Mouse (Mus musculus) testis, adult 2 months (tissue): Measurements from ENCODE around the gene Fgfrl1. TPM values are rescaled to one million over a fixed set of nuclear protein-coding genes. Genes with fewer than 3 reads are reported as not detected.

ENCODE experiments used
- H3K27ac ChIP-seq: fragments of 200-500 bp; 2 replicates; pipeline ENCODE4 v1.5.1; 2012; ENCODE audit warnings: low read depth, low read length; ENCODE audit not compliant: control insufficient read depth, insufficient read depth
- H3K27me3 ChIP-seq: fragments of 200-500 bp; 2 replicates; pipeline ENCODE4 v1.6.1; 2012; ENCODE audit warnings: mild to moderate bottlenecking, low read length, moderate library complexity; ENCODE audit not compliant: control insufficient read depth, insufficient read depth
- H3K36me3 ChIP-seq: fragments of 200-500 bp; 2 replicates; pipeline ENCODE4 v1.6.1; 2012; ENCODE audit warnings: mild to moderate bottlenecking, low read length; ENCODE audit not compliant: control insufficient read depth, insufficient read depth
- H3K4me1 ChIP-seq: fragments of 200-500 bp; 2 replicates; pipeline ENCODE4 v1.6.1; 2012; ENCODE audit warnings: low read length; ENCODE audit not compliant: control insufficient read depth, insufficient read depth
- H3K4me3 ChIP-seq: fragments of 200-500 bp; 2 replicates; pipeline ENCODE4 v1.5.1; 2012; ENCODE audit warnings: low read depth, mild to moderate bottlenecking, low read length, moderate library complexity, mixed read lengths; ENCODE audit not compliant: control insufficient read depth
- CTCF ChIP-seq: fragments of 200-500 bp; IDR thresholded peaks from 2 replicates; pipeline ENCODE4 v1.5.1; 2012; ENCODE audit warnings: low read depth, mild to moderate bottlenecking, inconsistent platforms, low read length, moderate library complexity; ENCODE audit not compliant: control insufficient read depth, insufficient read depth, insufficient replicate concordance
- POLR2A ChIP-seq: fragments of 200-500 bp; IDR thresholded peaks from 2 replicates; pipeline ENCODE4 v1.6.1; 2012; ENCODE audit warnings: low read depth, mild to moderate bottlenecking, inconsistent platforms, low read length, moderate library complexity; ENCODE audit not compliant: control insufficient read depth
- polyA plus RNA-seq: library from polyadenylated mRNA; depleted of rRNA; stranded (reverse); fragments of >200 nt; gene quantifications from 2 replicates; pipeline ENCODE4 v1.2.3, GENCODE M21; 2012

Gene Fgfrl1
- polyA plus RNA-seq, 1 experiment, result 34.7 TPM

DNA sequence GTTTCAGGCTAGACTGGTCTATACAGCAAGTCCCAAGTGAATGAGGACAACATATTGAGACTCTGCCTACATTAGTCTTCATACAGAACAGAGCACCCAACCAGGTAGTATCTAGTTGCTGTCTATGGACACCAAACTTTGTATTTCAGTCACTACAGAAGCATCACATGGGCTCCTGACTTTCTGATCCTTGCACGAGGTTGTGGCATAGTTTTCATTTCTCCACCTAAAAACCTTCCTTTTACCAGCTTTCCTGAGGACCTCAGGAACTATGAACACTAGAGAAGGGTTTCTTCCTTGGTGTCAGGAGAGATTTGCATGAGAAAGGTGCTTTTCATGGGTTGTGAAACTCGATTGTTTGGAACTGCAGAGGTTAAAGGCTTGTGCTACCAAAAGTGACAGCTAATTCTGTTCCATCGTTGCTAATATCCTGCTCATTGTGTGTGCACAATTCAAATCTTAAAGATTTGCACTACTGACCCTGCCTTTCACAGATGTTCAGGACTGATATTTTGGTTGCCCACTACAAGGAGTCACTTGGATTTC is 23.7 kb upstream of the Fgfrl1 start:
- Histone ChIP-seq H3K27me3 (no peaks in the 10 kb centered on the region), H3K4me1 (peaks cover 11% of the 10 kb centered on the region), H3K36me3 (no peaks in the 10 kb centered on the region), H3K4me3 (peak overlapping the region; percentile 95), H3K27ac (peak overlapping the region; percentile 79)
- TF ChIP-seq CTCF (no peak), POLR2A (no peak)

DNA sequence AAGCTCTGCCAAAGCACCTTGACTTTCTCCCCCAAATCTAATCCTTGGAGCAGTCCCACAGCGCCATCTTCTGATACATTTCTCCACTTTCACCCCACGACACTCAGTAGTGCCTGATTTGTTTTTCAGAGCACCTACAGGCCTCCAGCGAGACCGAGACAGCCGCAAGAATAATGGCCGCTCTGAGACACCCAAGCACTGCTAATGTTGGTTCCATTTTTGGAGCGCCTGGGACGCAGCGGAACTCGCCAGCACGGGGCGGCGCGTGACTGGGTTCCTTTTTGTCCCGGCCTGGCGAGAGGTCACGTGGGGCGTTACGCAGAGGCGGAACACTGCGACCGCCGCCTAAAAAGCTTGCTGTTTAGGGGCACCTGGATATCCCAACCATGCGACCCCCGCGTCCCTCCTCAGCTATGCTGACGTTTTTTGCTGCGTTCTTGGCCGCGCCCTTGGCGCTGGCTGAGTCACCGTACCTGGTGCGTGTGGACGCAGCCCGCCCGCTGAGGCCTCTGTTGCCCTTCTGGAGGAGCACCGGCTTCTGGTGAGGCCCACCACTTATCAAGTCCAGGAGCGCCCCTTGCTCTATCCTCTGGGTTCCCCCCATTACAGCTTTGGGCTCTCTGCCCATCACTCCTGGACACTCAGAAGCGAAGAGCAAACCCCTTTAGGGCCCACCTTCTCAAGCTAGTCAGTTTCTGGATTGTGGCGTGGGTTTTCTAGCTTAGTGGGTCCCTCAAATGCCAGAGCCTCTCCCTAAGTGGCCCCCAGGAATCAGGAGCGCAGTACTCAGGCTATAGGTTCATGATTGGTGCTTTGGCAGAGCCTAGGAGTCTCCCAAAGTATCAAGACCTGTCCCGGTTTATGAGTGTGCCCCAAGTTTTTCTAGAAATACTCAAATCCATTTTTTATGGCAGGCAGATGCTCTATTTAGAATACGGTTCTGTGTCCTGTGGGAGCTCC is 22.9 kb upstream of the Fgfrl1 start, which contains the start of gene Dgkq:
TSS of gene Dgkq (minus strand) at position 696 of the 960 bp plus-strand sequence.
- peaks cover 11% of the 10 kb centered on the region for H3K4me1 ChIP-seq
- no peaks in the 10 kb centered on the region for H3K27me3 ChIP-seq
- no peaks in the 10 kb centered on the region for H3K36me3 ChIP-seq
- peak within 1 kb of the TSS; percentile 95 for H3K4me3 ChIP-seq
- peak within 1 kb of the TSS; percentile 79 for H3K27ac ChIP-seq
- no peak; the same call in 1 of the 2 replicates for TF ChIP-seq POLR2A
- no peak for TF ChIP-seq CTCF

DNA sequence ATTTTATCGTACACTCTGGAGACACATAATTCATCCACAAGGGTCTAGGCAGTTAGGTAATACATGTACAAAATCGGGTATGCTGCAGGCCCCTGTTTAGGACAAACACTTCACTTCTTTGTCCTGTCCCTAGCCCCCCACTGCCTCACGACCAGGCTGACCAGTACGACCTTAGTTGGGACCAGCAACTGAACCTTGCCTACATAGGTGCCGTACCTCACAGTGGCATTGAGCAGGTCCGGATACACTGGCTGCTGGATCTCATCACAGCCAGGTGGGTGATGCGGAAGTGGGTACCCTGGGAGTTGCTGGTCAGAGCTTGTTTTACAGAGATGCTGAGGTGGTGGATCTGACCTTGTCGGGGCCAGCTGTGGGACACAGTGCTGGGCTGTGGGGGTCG is 22.2 kb upstream of the Fgfrl1 start:
- Histone ChIP-seq H3K27ac (no peak overlapping the region), H3K4me1 (peaks cover 11% of the 10 kb centered on the region), H3K36me3 (no peaks in the 10 kb centered on the region), H3K27me3 (no peaks in the 10 kb centered on the region), H3K4me3 (no peak overlapping the region)
- TF ChIP-seq CTCF, result no peak
- TF ChIP-seq POLR2A, result no peak

DNA sequence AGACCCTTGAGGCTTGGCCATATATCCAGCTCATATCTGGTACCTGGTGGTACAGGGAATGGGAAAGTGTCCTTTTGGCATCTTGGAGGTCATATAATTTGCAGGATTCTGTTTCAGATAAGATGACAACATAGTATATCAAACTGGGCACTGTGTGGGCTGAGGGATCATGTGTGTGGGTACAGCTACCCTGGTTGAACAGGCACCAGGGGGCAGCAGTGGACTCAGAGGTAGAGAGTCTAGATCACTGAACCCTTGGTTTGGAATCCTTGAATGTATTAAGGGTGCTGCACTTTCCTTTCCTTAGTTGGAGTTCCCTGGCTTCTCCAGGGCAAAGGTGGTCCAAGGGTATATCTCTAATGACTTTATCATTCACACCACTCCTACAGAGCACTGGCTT is 21.4 kb upstream of the Fgfrl1 start:
- Histone ChIP-seq H3K4me3 (no peak overlapping the region), H3K36me3 (no peaks in the 10 kb centered on the region), H3K27ac (no peak overlapping the region), H3K27me3 (no peaks in the 10 kb centered on the region), H3K4me1 (peaks cover 11% of the 10 kb centered on the region)
- TF ChIP-seq CTCF (peak; percentile 41; the same call in 1 of the 2 replicates), POLR2A (no peak)

DNA sequence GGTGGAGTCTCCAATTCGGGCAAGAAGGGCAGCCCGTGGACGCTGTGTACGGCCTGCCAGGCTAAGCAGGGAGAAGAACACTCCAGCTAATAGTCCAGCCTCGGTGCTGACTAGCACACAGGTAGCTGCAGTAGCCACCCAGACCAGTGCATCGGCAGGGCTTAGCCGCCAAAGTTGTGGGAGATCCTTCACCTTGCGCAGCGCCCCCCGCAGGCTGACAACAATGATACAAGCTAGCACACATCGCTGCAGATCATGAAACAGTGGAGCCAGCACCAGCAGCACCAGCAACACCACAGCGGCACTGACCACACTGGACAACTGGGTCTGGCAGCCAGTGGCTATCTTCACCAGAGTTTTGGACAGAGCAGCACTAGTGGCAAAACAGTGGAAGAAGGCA is 20.4 kb upstream of the Fgfrl1 start:
- peaks cover 11% of the 10 kb centered on the region for H3K4me1 ChIP-seq
- H3K27ac ChIP-seq, result no peak overlapping the region
- TF ChIP-seq CTCF (peak; percentile 19; the same call in 1 of the 2 replicates), POLR2A (no peak)
- H3K36me3 ChIP-seq, result no peaks in the 10 kb centered on the region
- no peak overlapping the region for H3K4me3 ChIP-seq
- H3K27me3 ChIP-seq, result no peaks in the 10 kb centered on the region

DNA sequence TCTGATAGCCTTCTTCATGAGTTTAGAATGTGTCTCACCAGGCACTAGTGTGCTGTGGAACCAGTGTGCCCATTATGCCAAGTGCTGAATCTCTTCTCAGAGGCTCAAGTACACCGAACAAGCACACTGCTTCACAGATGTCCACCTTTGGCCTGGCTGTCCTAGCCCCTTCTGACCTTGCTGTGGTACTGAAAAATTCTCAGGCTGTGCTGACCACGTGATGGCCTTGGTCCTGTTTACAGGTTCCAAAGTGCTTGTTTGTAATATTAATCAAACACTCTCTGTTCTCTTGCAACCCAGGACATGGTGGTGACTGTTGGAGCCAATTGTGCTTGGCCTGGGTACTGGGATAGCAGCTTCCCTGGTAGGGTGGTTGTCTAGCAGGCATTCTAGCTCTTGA is 17.6 kb upstream of the Fgfrl1 start:
- Histone ChIP-seq H3K36me3 (no peaks in the 10 kb centered on the region), H3K4me3 (no peak overlapping the region), H3K4me1 (peaks cover 12% of the 10 kb centered on the region), H3K27me3 (no peaks in the 10 kb centered on the region), H3K27ac (no peak overlapping the region)
- TF ChIP-seq CTCF, result no peak
- TF ChIP-seq POLR2A, result no peak

DNA sequence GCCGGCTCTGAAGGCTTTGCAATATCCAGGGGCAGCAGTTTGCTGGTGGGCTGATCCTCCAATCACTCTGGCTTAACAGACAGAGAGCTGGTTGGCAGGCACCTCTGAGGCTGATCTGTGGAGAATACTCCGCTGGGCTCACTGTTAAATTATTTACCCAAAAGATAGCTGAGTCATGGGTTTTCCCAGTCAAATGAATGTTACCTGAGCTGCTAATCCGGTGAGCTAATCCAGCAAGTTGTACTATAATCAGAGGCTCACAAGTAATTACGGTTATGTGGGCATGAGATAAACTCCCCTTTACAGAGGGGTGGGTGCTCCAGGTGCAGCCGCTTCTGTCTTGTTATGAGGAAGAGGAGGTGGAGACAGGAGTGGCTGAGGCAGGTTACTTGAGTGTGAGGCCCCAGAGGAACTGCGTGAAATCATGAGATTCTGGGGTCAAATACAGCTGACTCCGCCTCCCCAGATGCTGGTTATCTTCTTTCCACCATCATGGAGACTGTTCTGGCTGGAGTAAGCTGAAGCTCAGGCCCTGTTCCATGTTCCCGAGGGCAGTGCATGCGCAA is 16.8 kb upstream of the Fgfrl1 start, which contains the start of gene Slc26a1:
TSS of gene Slc26a1 (minus strand) at position 319 of the 566 bp plus-strand sequence.
- no peak for TF ChIP-seq CTCF
- no peak for TF ChIP-seq POLR2A
- Histone ChIP-seq H3K27ac (no peak within 1 kb of the TSS), H3K36me3 (no peaks in the 10 kb centered on the region), H3K4me1 (peaks cover 10% of the 10 kb centered on the region), H3K4me3 (no peak within 1 kb of the TSS), H3K27me3 (no peaks in the 10 kb centered on the region)
